Mouse (Mus musculus) MEL (cell line): ENCODE measurements around the gene Sorl1. TPM values are rescaled to one million over a fixed set of nuclear protein-coding genes. Genes with fewer than 3 reads are reported as not detected.

Source experiments
- DNase-seq: peaks from one replicate; pipeline ENCODE4 v3.0.0; 2011; ENCODE audit warnings: low read depth, low spot score
- H3K27ac ChIP-seq: 2 replicates; pipeline ENCODE4 v1.5.1; 2012; ENCODE audit warnings: low read depth, mild to moderate bottlenecking, control low read depth, low read length, moderate library complexity; ENCODE audit not compliant: control insufficient read depth
- H3K27me3 ChIP-seq, 2 experiments: fragments of 150-350 bp in 1 of 2; sonication (generic) in 1 of 2; 2 replicates each; pipeline ENCODE4 v1.6.1; 2012; ENCODE audit warnings: low read length in 2 of 2, mild to moderate bottlenecking in 2 of 2, improper control_type of control experiment in 1 of 2, moderate library complexity in 1 of 2; ENCODE audit not compliant: insufficient read depth in 2 of 2, control insufficient read depth in 1 of 2
- H3K36me3 ChIP-seq, 2 experiments: 2 replicates each; pipeline ENCODE4 v1.6.1; 2012 to 2014; ENCODE audit warnings: low read length in 2 of 2, improper control_type of control experiment in 1 of 2, inconsistent platforms in 1 of 2, mild to moderate bottlenecking in 1 of 2; ENCODE audit not compliant: insufficient read depth in 2 of 2, control insufficient read depth in 1 of 2
- H3K4me1 ChIP-seq, 2 experiments: fragments of 150-350 bp in 1 of 2; sonication (generic) in 1 of 2; 2 replicates each; pipeline ENCODE4 v1.6.1; 2012; ENCODE audit warnings: low read length in 2 of 2, improper control_type of control experiment in 1 of 2, mild to moderate bottlenecking in 1 of 2; ENCODE audit not compliant: insufficient read depth in 2 of 2, control insufficient read depth in 1 of 2
- H3K4me3 ChIP-seq, 2 experiments: fragments of 150-350 bp in 1 of 2; sonication (generic) in 1 of 2; 2 replicates each; pipeline ENCODE4 v1.5.1; 2012; ENCODE audit warnings: low read depth in 2 of 2, low read length in 2 of 2, mild to moderate bottlenecking in 2 of 2, moderate library complexity in 2 of 2, control low read depth in 1 of 2, improper control_type of control experiment in 1 of 2; ENCODE audit not compliant: control insufficient read depth in 1 of 2, insufficient read depth in 1 of 2
- H3K79me2 ChIP-seq: 2 replicates; pipeline ENCODE4 v1.6.1; 2012; ENCODE audit warnings: mild to moderate bottlenecking, low read length, moderate library complexity; ENCODE audit not compliant: control insufficient read depth, poor library complexity, insufficient read depth
- H3K9ac ChIP-seq: 2 replicates; pipeline ENCODE4 v1.6.1; 2012; ENCODE audit warnings: low read depth, mild to moderate bottlenecking, control low read depth, low read length, moderate library complexity; ENCODE audit not compliant: control insufficient read depth, poor library complexity, severe bottlenecking
- H3K9me3 ChIP-seq: fragments of 150-350 bp; sonication (generic); replicated peaks from 2 replicates; pipeline ENCODE4 v1.6.1; 2012; ENCODE audit warnings: mild to moderate bottlenecking, low read length, improper control_type of control experiment, moderate library complexity; ENCODE audit not compliant: insufficient read depth
- CHD2 ChIP-seq: IDR thresholded peaks from 2 replicates; pipeline ENCODE4 v1.6.1; 2011; ENCODE audit warnings: low read length, improper control_type of control experiment
- CTCF ChIP-seq, 3 experiments: IDR thresholded peaks in 2 of 3; conservative IDR thresholded peaks in 1 of 3; 2 replicates each; pipeline ENCODE4 v1.5.1; 2011 to 2012; ENCODE audit warnings: low read length in 3 of 3, low read depth in 2 of 3, mild to moderate bottlenecking in 2 of 3, improper control_type of control experiment in 1 of 3, inconsistent platforms in 1 of 3, mixed read lengths in 1 of 3, moderate library complexity in 1 of 3; ENCODE audit not compliant: control insufficient read depth in 1 of 3, insufficient read depth in 1 of 3, poor library complexity in 1 of 3, severe bottlenecking in 1 of 3
- ETS1 ChIP-seq: IDR thresholded peaks from 2 replicates; pipeline ENCODE4 v1.6.1; 2012; ENCODE audit warnings: low read depth, mild to moderate bottlenecking, inconsistent platforms, low read length, improper control_type of control experiment, moderate library complexity
- GABPA ChIP-seq: IDR thresholded peaks from 2 replicates; pipeline ENCODE4 v1.6.1; 2012; ENCODE audit warnings: low read depth, mild to moderate bottlenecking, inconsistent platforms, low read length, improper control_type of control experiment, moderate library complexity
- GATA1 ChIP-seq: IDR thresholded peaks from 2 replicates; pipeline ENCODE4 v1.6.1; 2011; ENCODE audit warnings: low read depth, low read length, improper control_type of control experiment
- HCFC1 ChIP-seq: IDR thresholded peaks from 2 replicates; pipeline ENCODE4 v1.6.1; 2012; ENCODE audit warnings: low read depth, mild to moderate bottlenecking, inconsistent platforms, low read length, improper control_type of control experiment, moderate library complexity
- KAT2A ChIP-seq: conservative IDR thresholded peaks from 2 replicates; pipeline ENCODE4 v1.6.1; 2012; ENCODE audit warnings: low read depth, low read length, improper control_type of control experiment, inconsistent platforms
- MEF2A ChIP-seq: IDR thresholded peaks from 2 replicates; pipeline ENCODE4 v1.6.1; 2014; ENCODE audit warnings: low read depth, mild to moderate bottlenecking, inconsistent platforms, low read length, improper control_type of control experiment; ENCODE audit not compliant: poor library complexity, insufficient replicate concordance, severe bottlenecking; ENCODE audit errors: extremely low read depth
- MXI1 ChIP-seq: IDR thresholded peaks from 2 replicates; pipeline ENCODE4 v1.6.1; 2011; ENCODE audit warnings: mild to moderate bottlenecking, low read depth, low read length, improper control_type of control experiment
- POLR2A ChIP-seq, 2 experiments: IDR thresholded peaks; 2 replicates each; pipeline ENCODE4 v1.6.1; 2011 to 2012; ENCODE audit warnings: low read length in 2 of 2, mild to moderate bottlenecking in 2 of 2, control low read depth in 1 of 2, improper control_type of control experiment in 1 of 2, low read depth in 1 of 2, moderate library complexity in 1 of 2; ENCODE audit not compliant: control insufficient read depth in 1 of 2, insufficient read depth in 1 of 2, poor library complexity in 1 of 2
- RCOR1 ChIP-seq: IDR thresholded peaks from 2 replicates; pipeline ENCODE4 v1.6.1; 2012; ENCODE audit warnings: low read depth, mild to moderate bottlenecking, inconsistent platforms, low read length, improper control_type of control experiment
- SIN3A ChIP-seq: IDR thresholded peaks from 2 replicates; pipeline ENCODE4 v1.6.1; 2012; ENCODE audit warnings: low read length, improper control_type of control experiment, inconsistent platforms
- SMC3 ChIP-seq: IDR thresholded peaks from 2 replicates; pipeline ENCODE4 v1.6.1; 2011; ENCODE audit warnings: low read depth, low read length, improper control_type of control experiment
- TBP ChIP-seq: IDR thresholded peaks from 2 replicates; pipeline ENCODE4 v1.8.0; 2011; ENCODE audit warnings: low read depth, low read length, improper control_type of control experiment
- USF1 ChIP-seq: IDR thresholded peaks from 2 replicates; pipeline ENCODE4 v1.6.1; 2014; ENCODE audit warnings: low read depth, mild to moderate bottlenecking, inconsistent platforms, low read length, improper control_type of control experiment, moderate library complexity
- USF2 ChIP-seq, 2 experiments: IDR thresholded peaks; 2 replicates each; pipeline ENCODE4 v1.6.1; 2011 to 2012; ENCODE audit warnings: improper control_type of control experiment in 2 of 2, low read length in 2 of 2, borderline replicate concordance in 1 of 2, inconsistent platforms in 1 of 2, low read depth in 1 of 2, mild to moderate bottlenecking in 1 of 2; ENCODE audit not compliant: insufficient read depth in 1 of 2
- ZKSCAN1 ChIP-seq: IDR thresholded peaks from 2 replicates; pipeline ENCODE4 v1.6.1; 2012; ENCODE audit warnings: low read depth, mild to moderate bottlenecking, inconsistent platforms, low read length, improper control_type of control experiment, moderate library complexity
- ZMIZ1 ChIP-seq: IDR thresholded peaks from 2 replicates; pipeline ENCODE4 v1.6.1; 2012; ENCODE audit warnings: low read depth, mild to moderate bottlenecking, inconsistent platforms, low read length, improper control_type of control experiment, moderate library complexity
- ZNF384 ChIP-seq: IDR thresholded peaks from 2 replicates; pipeline ENCODE4 v1.6.1; 2012; ENCODE audit warnings: low read depth, mild to moderate bottlenecking, inconsistent platforms, low read length, improper control_type of control experiment
- polyA plus RNA-seq, 2 experiments: library from polyadenylated mRNA; stranded (reverse) in 1 of 2; unstranded in 1 of 2; fragments of >175 nt in 1 of 2; fragments of >200 nt in 1 of 2; gene quantifications; 2 replicates each; pipeline versions ENCODE4 v1.2.1 to v1.2.4; 2012; ENCODE audit warnings: low replicate concordance in 2 of 2, low read depth in 1 of 2; ENCODE audit not compliant: insufficient read length in 2 of 2, insufficient read depth in 1 of 2, missing spikeins in 1 of 2
- total RNA-seq: library from RNA; depleted of rRNA; stranded (reverse); fragments of 300-350 nt; gene quantifications from 2 replicates; pipeline ENCODE4 v1.2.3, GENCODE M21; 2012

Gene Sorl1
- total and polyA plus RNA-seq, 3 experiments: not detected

GRCm38 (mm10) chr9:41937341-41937966, 186.6 kb downstream of the Sorl1 start:
- TF ChIP-seq MEF2A: no peak
- TF ChIP-seq SMC3: no peak
- TF ChIP-seq ETS1: no peak
- no peak for TF ChIP-seq HCFC1
- no peak for TF ChIP-seq MXI1
- TF ChIP-seq SIN3A: no peak
- TF ChIP-seq USF2 (IDR thresholded peaks at IDR 0.05; ENCODE audit: borderline replicate concordance in 1 of 2, insufficient read depth in 1 of 2, low read depth in 1 of 2, low read length in 2 of 2): no peak
- TF ChIP-seq KAT2A: no peak
- H3K4me3 ChIP-seq: no peak overlapping the region
- no peak overlapping the region for H3K9ac ChIP-seq
- H3K79me2 ChIP-seq: no peaks in the 10 kb centered on the region
- no peaks in the 10 kb centered on the region; a peak in 1 of 4 replicates for H3K27me3 ChIP-seq
- no peak for DNase-seq
- H3K9me3 ChIP-seq: no peaks in the 10 kb centered on the region
- no peaks in the 10 kb centered on the region for H3K36me3 ChIP-seq
- H3K4me1 ChIP-seq: no peaks in the 10 kb centered on the region
- no peak overlapping the region for H3K27ac ChIP-seq

GRCm38 (mm10) chr9:41936598-41936997, 187.5 kb downstream of the Sorl1 start:
- H3K27ac ChIP-seq: no peak overlapping the region
- no peaks in the 10 kb centered on the region for H3K36me3 ChIP-seq
- H3K79me2 ChIP-seq: no peaks in the 10 kb centered on the region
- no peak overlapping the region for H3K4me3 ChIP-seq
- no peaks in the 10 kb centered on the region for H3K9me3 ChIP-seq
- H3K4me1 ChIP-seq: no peaks in the 10 kb centered on the region
- no peak for DNase-seq
- no peak overlapping the region for H3K9ac ChIP-seq
- H3K27me3 ChIP-seq: no peaks in the 10 kb centered on the region; a peak in 1 of 4 replicates
- no peak for TF ChIP-seq ZMIZ1
- TF ChIP-seq RCOR1: no peak

GRCm38 (mm10) chr9:41935979-41936378, 188.1 kb downstream of the Sorl1 start:
- DNase-seq: no peak
- no peaks in the 10 kb centered on the region for H3K4me1 ChIP-seq
- no peaks in the 10 kb centered on the region for H3K9me3 ChIP-seq
- no peaks in the 10 kb centered on the region for H3K27me3 ChIP-seq
- no peak overlapping the region for H3K9ac ChIP-seq
- H3K27ac ChIP-seq: no peak overlapping the region
- H3K4me3 ChIP-seq: no peak overlapping the region
- no peaks in the 10 kb centered on the region for H3K79me2 ChIP-seq
- H3K36me3 ChIP-seq: no peaks in the 10 kb centered on the region
- TF ChIP-seq GABPA (no peak), USF2 (IDR thresholded peaks at IDR 0.05; ENCODE audit: borderline replicate concordance in 1 of 2, insufficient read depth in 1 of 2, low read depth in 1 of 2, low read length in 2 of 2) (no peak), TBP (no peak), POLR2A (IDR thresholded peaks at IDR 0.05; ENCODE audit: control insufficient read depth in 1 of 2, insufficient read depth in 1 of 2, low read depth in 1 of 2, low read length in 2 of 2, poor library complexity in 1 of 2) (no peak), CTCF (IDR thresholded peaks at IDR 0.05 in 2 of 3, conservative IDR thresholded peaks at IDR 0.05 in 1 of 3; ENCODE audit: control insufficient read depth in 1 of 3, insufficient read depth in 1 of 3, low read depth in 2 of 3, low read length in 3 of 3, poor library complexity in 1 of 3, severe bottlenecking in 1 of 3) (no peak), SMC3 (no peak), ZMIZ1 (no peak), ZKSCAN1 (no peak), ZNF384 (no peak), RCOR1 (no peak), CHD2 (no peak), GATA1 (no peak), HCFC1 (no peak), MEF2A (no peak), USF1 (no peak), ETS1 (no peak)
